8 mouse cellular contexts compared by ENCODE assay signal in the genomic region with DNA sequence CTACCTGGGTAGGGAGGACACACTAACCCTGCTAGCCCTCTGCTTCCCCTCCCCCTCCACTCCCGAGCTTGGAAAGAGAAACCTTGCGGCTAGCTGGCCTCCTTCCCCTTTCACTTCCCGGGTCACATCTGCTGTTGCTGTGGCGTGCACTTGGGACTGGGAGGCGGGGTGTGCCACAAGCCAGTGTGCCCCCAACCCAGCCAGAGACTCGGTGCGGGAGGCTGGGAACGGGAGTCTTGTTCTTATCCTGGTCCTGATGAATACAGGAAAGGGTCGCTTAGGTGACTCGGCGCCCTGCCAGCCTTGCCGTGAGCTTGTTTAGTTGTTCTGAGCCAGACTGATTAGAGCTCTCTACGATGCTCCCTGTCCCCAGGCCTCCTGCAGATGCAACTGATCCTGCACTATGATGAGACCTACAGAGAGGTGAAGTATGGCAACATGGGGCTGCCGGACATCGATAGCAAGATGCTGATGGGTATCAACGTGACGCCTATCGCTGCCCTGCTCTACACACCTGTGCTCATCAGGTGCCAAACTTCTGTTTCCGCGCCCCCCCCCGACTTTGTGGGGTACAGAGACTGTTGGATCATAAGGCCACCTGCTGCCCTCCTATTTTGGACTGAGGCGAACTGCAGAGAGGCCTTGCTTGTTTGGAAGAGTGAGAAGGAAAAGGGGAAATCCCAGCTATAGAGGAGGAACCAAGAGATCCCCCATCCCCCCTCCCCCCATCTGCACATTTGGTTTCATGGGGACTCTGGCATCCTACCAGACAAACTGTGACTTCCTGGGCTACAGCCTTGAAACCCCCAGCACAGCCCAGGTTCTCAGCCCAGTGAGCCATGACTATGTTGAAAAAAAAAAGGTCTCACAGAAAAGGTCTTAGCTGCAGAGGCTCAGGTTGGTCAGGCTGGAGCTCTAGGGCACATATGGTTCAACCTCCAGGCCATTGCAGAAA. TPM values are rescaled to one million over a fixed set of nuclear protein-coding genes. Genes with fewer than 3 reads are reported as not detected.
DNase-seq lines count a peak whose midpoint lies in the region; ATAC-seq lines count a peak whose summit lies in the region.

No protein-coding gene starts in this region.

- H3K4me2 ChIP-seq in liver, embryonic 15.5 days: peak overlapping the region; percentile 76

- peak overlapping the region; percentile 35 for H3K9ac ChIP-seq in liver, embryonic 15.5 days

- H3K27ac ChIP-seq in liver, embryonic 15.5 days (replicated peaks): peak overlapping the region; percentile 51

- H3K27me3 ChIP-seq in liver, embryonic 15.5 days: peaks cover 24% of the 10 kb centered on the region

- no peaks in the 10 kb centered on the region for H3K36me3 ChIP-seq in liver, embryonic 15.5 days (replicated peaks)

- H3K4me3 ChIP-seq in liver, embryonic 15.5 days (replicated peaks): peak overlapping the region; percentile 54

- WGBS in liver, embryonic 15.5 days (ENCODE audit: insufficient replicate concordance): 5% methylated on average over 22 of the region's 22 CpGs

- ATAC-seq in inflammation-experienced regulatory T-cells, adult 6 months: peak; percentile 39
- peak; percentile 13; the same call in 1 of the 2 replicates for ATAC-seq in liver, embryonic 15.5 days (ENCODE audit: insufficient read depth)

- peaks cover 19% of the 10 kb centered on the region for H3K4me1 ChIP-seq in liver, embryonic 15.5 days (replicated peaks)

- no peaks in the 10 kb centered on the region for H3K9me3 ChIP-seq in liver, embryonic 15.5 days (replicated peaks)

- peak; percentile 37 for DNase-seq in ovary, postnatal 10 days (ENCODE audit: low spot score)
- no peak for DNase-seq in ovary, adult 18-20 months (ENCODE audit: low spot score)
- peak; percentile 66 for DNase-seq in cerebellum, adult 9-11 months
- DNase-seq in gastrocnemius, postnatal 25 days: peak; percentile 63
- DNase-seq in naive thymus-derived CD4-positive, alpha-beta T cell, adult 2 months (ENCODE audit: low read depth): peak; percentile 69
- peak; percentile 64 for DNase-seq in thymus, postnatal 25 days

RNA-seq across cellular contexts. Expression of a gene that starts 1.2 kb away (rescaled TPM):
- total RNA-seq in gastrocnemius, postnatal 25 days (2021): 10 to 100 TPM in 1 of 2 experiments, 1 to 10 TPM in 1; 8.4 to 10.2 TPM
- polyA plus RNA-seq in inflammation-experienced regulatory T-cells, adult 6 months (2017; shearing (Covaris generic)): 10 to 100 TPM; 23.5 to 38.0 (median 26.2) TPM
- 32.2 and 36.8 TPM in 2 replicates for polyA plus RNA-seq in liver, embryonic 15.5 days (2015; fragmentation: Nextera tagmentation; extraction: Ambion mirVana)

RNA-seq across cellular contexts. Expression of a gene that starts 6.6 kb away (rescaled TPM):
- 1 to 10 TPM; 1.4 to 1.7 TPM for total RNA-seq in gastrocnemius, postnatal 25 days (2021)
- under 1 TPM in 1 of 3 experiments, not detected in 2; 0.36 TPM for polyA plus RNA-seq in inflammation-experienced regulatory T-cells, adult 6 months (2017; shearing (Covaris generic))
- polyA plus RNA-seq in liver, embryonic 15.5 days (2015; fragmentation: Nextera tagmentation; extraction: Ambion mirVana): 8.7 and 9.4 TPM in 2 replicates

RNA-seq across cellular contexts. Expression of a gene that starts 22.3 kb away (rescaled TPM):
- not detected for total RNA-seq in gastrocnemius, postnatal 25 days (2021)
- polyA plus RNA-seq in inflammation-experienced regulatory T-cells, adult 6 months (2017; shearing (Covaris generic)): not detected
- 0.03 TPM in 1 of 2 replicates, not detected in the other for polyA plus RNA-seq in liver, embryonic 15.5 days (2015; fragmentation: Nextera tagmentation; extraction: Ambion mirVana)

RNA-seq across cellular contexts. Expression of a gene that starts 23.6 kb away (rescaled TPM):
- 100 to 1,000 TPM; 260 to 277 TPM for total RNA-seq in gastrocnemius, postnatal 25 days (2021)
- polyA plus RNA-seq in inflammation-experienced regulatory T-cells, adult 6 months (2017; shearing (Covaris generic)): 100 to 1,000 TPM; 219 to 266 (median 256) TPM
- polyA plus RNA-seq in liver, embryonic 15.5 days (2015; fragmentation: Nextera tagmentation; extraction: Ambion mirVana): 168 and 173 TPM in 2 replicates

RNA-seq across cellular contexts. Expression of a gene that starts 29.2 kb away (rescaled TPM):
- 1 to 10 TPM; 5.2 to 7.0 TPM for total RNA-seq in gastrocnemius, postnatal 25 days (2021)
- polyA plus RNA-seq in inflammation-experienced regulatory T-cells, adult 6 months (2017; shearing (Covaris generic)): 10 to 100 TPM; 57.2 to 85.0 (median 60.4) TPM
- 29.5 and 38.6 TPM in 2 replicates for polyA plus RNA-seq in liver, embryonic 15.5 days (2015; fragmentation: Nextera tagmentation; extraction: Ambion mirVana)
